Mouse (Mus musculus): Measurements from ENCODE around the gene Dexi. TPM values are rescaled to one million over a fixed set of nuclear protein-coding genes. Genes with fewer than 3 reads are reported as not detected.

Dexi gene
- total and polyA plus RNA-seq, 3 experiments: 7.1 to 20.2 (median 7.5) TPM

- no peak for DNase-seq (ENCODE audit: low spot score)
- no peaks in the 10 kb centered on the region for H3K9me3 ChIP-seq (replicated peaks)
- TF ChIP-seq GATA1 (IDR thresholded peaks at IDR 0.05; ENCODE audit: borderline replicate concordance, low read length): no peak
- no peak for TF ChIP-seq CTCF (IDR thresholded peaks at IDR 0.05; ENCODE audit: low read depth, low read length)
- no peak for TF ChIP-seq POLR2AphosphoS5 (IDR thresholded peaks at IDR 0.05; ENCODE audit: insufficient replicate concordance, low read depth, low read length)
- no peak for TF ChIP-seq TAL1 (conservative IDR thresholded peaks at IDR 0.05; ENCODE audit: low read depth, low read length)
- TF ChIP-seq GATA2 (IDR thresholded peaks at IDR 0.05; ENCODE audit: borderline replicate concordance, low read depth, low read length): no peak
- no peak overlapping the region for H3K4me3 ChIP-seq (ENCODE audit: low read depth, low read length)
- H3K36me3 ChIP-seq (replicated peaks): peaks cover 67% of the 10 kb centered on the region
- peaks cover 17% of the 10 kb centered on the region for H3K4me1 ChIP-seq (ENCODE audit: insufficient read depth, low read depth, low read length)
- ATAC-seq (ENCODE audit: extremely low read depth, insufficient number of reproducible peaks, low FRiP score, poor library complexity, severe bottlenecking): no peak
- H3K27me3 ChIP-seq (ENCODE audit: insufficient read depth, low read length): no peaks in the 10 kb centered on the region
Measured at GRCm38 (mm10) chr16:10536323-10536722, 6.5 kb downstream of the Dexi start.

DNA sequence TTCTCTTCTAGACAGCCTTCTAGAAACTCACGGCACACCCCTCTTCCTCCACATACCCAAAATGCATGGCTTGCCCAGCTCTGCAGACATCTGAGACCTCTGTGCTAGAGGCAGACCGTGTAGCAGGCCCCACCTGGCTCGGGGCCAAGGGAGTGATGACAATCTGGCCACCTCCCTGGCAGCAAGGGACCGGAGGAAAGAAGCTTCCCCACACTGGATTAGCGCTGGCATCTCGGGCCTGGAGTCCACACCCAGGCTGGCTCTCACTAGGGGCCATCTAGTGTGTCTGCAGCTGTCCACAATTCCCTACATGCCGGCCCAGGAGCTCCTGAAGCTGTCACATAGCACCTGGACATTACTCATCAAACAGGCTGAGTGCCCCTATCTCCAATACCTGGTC is 8.3 kb downstream of the Dexi start:
- H3K4me1 ChIP-seq (ENCODE audit: insufficient read depth, low read depth, low read length): 0 out of 2 replicates have a peak, but pooled peaks cover 2% of the 10 kb centered on the region
- ATAC-seq (ENCODE audit: extremely low read depth, insufficient number of reproducible peaks, low FRiP score, poor library complexity, severe bottlenecking) (no peak), DNase-seq (ENCODE audit: low spot score) (no peak)
- no peaks in the 10 kb centered on the region for H3K9me3 ChIP-seq (replicated peaks)
- TF ChIP-seq GATA1 (IDR thresholded peaks at IDR 0.05; ENCODE audit: borderline replicate concordance, low read length): no peak
- peaks cover 66% of the 10 kb centered on the region for H3K36me3 ChIP-seq (replicated peaks)
- H3K27me3 ChIP-seq (ENCODE audit: insufficient read depth, low read length): no peaks in the 10 kb centered on the region
- H3K4me3 ChIP-seq (ENCODE audit: low read depth, low read length): no peak overlapping the region

- no peak for TF ChIP-seq CTCF (IDR thresholded peaks at IDR 0.05; ENCODE audit: low read depth, low read length)
- no peak for TF ChIP-seq GATA1 (IDR thresholded peaks at IDR 0.05; ENCODE audit: borderline replicate concordance, low read length)
- TF ChIP-seq TAL1 (conservative IDR thresholded peaks at IDR 0.05; ENCODE audit: low read depth, low read length): no peak
- no peak for TF ChIP-seq POLR2AphosphoS5 (IDR thresholded peaks at IDR 0.05; ENCODE audit: insufficient replicate concordance, low read depth, low read length)
- no peak for TF ChIP-seq GATA2 (IDR thresholded peaks at IDR 0.05; ENCODE audit: borderline replicate concordance, low read depth, low read length)
- ATAC-seq (ENCODE audit: extremely low read depth, insufficient number of reproducible peaks, low FRiP score, poor library complexity, severe bottlenecking) (no peak), DNase-seq (ENCODE audit: low spot score) (no peak)
- H3K4me3 ChIP-seq (ENCODE audit: low read depth, low read length): no peak overlapping the region
- peaks cover 61% of the 10 kb centered on the region for H3K36me3 ChIP-seq (replicated peaks)
- no peaks in the 10 kb centered on the region for H3K9me3 ChIP-seq (replicated peaks)
- H3K27me3 ChIP-seq (ENCODE audit: insufficient read depth, low read length): no peaks in the 10 kb centered on the region
- no peaks in the 10 kb centered on the region for H3K4me1 ChIP-seq (ENCODE audit: insufficient read depth, low read depth, low read length)
Measured at GRCm38 (mm10) chr16:10533781-10534180, 9.1 kb downstream of the Dexi start.

DNA sequence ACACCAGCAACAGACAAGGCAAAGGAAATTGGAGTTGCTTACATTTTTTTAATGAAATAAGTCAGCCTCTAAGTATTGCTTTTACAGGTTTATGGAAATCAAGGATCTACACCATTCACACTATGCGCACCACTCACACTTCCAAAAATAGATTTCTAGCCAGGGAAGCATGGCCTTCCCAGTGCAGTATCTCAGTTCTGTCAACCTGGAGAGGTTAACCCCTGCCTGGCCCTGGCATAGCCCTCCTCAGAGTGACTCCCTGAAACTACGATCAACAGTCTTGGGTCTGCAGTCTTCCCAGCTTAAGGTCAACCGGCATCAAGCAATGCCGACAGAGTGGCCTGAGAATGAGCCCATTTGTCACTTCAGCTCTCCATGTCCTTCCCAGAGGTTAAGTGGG is 12.7 kb downstream of the Dexi start:
- DNase-seq (ENCODE audit: low spot score) (no peak), ATAC-seq (ENCODE audit: extremely low read depth, insufficient number of reproducible peaks, low FRiP score, poor library complexity, severe bottlenecking) (no peak)
- TF ChIP-seq CTCF (IDR thresholded peaks at IDR 0.05; ENCODE audit: low read depth, low read length): no peak
- no peak for TF ChIP-seq GATA2 (IDR thresholded peaks at IDR 0.05; ENCODE audit: borderline replicate concordance, low read depth, low read length)
- TF ChIP-seq GATA1 (IDR thresholded peaks at IDR 0.05; ENCODE audit: borderline replicate concordance, low read length): no peak
- TF ChIP-seq POLR2AphosphoS5 (IDR thresholded peaks at IDR 0.05; ENCODE audit: insufficient replicate concordance, low read depth, low read length): no peak
- no peak for TF ChIP-seq TAL1 (conservative IDR thresholded peaks at IDR 0.05; ENCODE audit: low read depth, low read length)
- Histone ChIP-seq H3K4me1 (ENCODE audit: insufficient read depth, low read depth, low read length) (peaks cover 6% of the 10 kb centered on the region), H3K27me3 (ENCODE audit: insufficient read depth, low read length) (peaks cover 17% of the 10 kb centered on the region), H3K4me3 (ENCODE audit: low read depth, low read length) (no peak overlapping the region), H3K9me3 (replicated peaks) (no peaks in the 10 kb centered on the region), H3K36me3 (replicated peaks) (peaks cover 36% of the 10 kb centered on the region)

- TF ChIP-seq GATA1 (IDR thresholded peaks at IDR 0.05; ENCODE audit: borderline replicate concordance, low read length) (no peak), TAL1 (conservative IDR thresholded peaks at IDR 0.05; ENCODE audit: low read depth, low read length) (no peak)
- Histone ChIP-seq H3K9me3 (replicated peaks) (no peaks in the 10 kb centered on the region), H3K4me3 (ENCODE audit: low read depth, low read length) (no peak overlapping the region), H3K27me3 (ENCODE audit: insufficient read depth, low read length) (peaks cover 20% of the 10 kb centered on the region), H3K4me1 (ENCODE audit: insufficient read depth, low read depth, low read length) (peaks cover 13% of the 10 kb centered on the region), H3K36me3 (replicated peaks) (peaks cover 30% of the 10 kb centered on the region)
- no peak for DNase-seq (ENCODE audit: low spot score)
- ATAC-seq (ENCODE audit: extremely low read depth, insufficient number of reproducible peaks, low FRiP score, poor library complexity, severe bottlenecking): no peak
Measured at GRCm38 (mm10) chr16:10528382-10528781, 14.5 kb downstream of the Dexi start.

GRCm38 (mm10) chr16:10527046-10527644 is 15.7 kb downstream of the Dexi start:
- Histone ChIP-seq H3K9me3 (replicated peaks) (no peaks in the 10 kb centered on the region), H3K4me3 (ENCODE audit: low read depth, low read length) (no peak overlapping the region), H3K4me1 (ENCODE audit: insufficient read depth, low read depth, low read length) (peaks cover 13% of the 10 kb centered on the region), H3K27me3 (ENCODE audit: insufficient read depth, low read length) (peaks cover 20% of the 10 kb centered on the region), H3K36me3 (replicated peaks) (peaks cover 20% of the 10 kb centered on the region)
- ATAC-seq (ENCODE audit: extremely low read depth, insufficient number of reproducible peaks, low FRiP score, poor library complexity, severe bottlenecking): no peak
- no peak for TF ChIP-seq GATA1 (IDR thresholded peaks at IDR 0.05; ENCODE audit: borderline replicate concordance, low read length)
- no peak for TF ChIP-seq CTCF (IDR thresholded peaks at IDR 0.05; ENCODE audit: low read depth, low read length)
- no peak for TF ChIP-seq POLR2AphosphoS5 (IDR thresholded peaks at IDR 0.05; ENCODE audit: insufficient replicate concordance, low read depth, low read length)
- TF ChIP-seq TAL1 (conservative IDR thresholded peaks at IDR 0.05; ENCODE audit: low read depth, low read length): no peak
- TF ChIP-seq GATA2 (IDR thresholded peaks at IDR 0.05; ENCODE audit: borderline replicate concordance, low read depth, low read length): no peak
- no peak for DNase-seq (ENCODE audit: low spot score)

GRCm38 (mm10) chr16:10525610-10525980 is 17.3 kb downstream of the Dexi start:
- H3K36me3 ChIP-seq (replicated peaks): peaks cover 8% of the 10 kb centered on the region
- peaks cover 23% of the 10 kb centered on the region for H3K27me3 ChIP-seq (ENCODE audit: insufficient read depth, low read length)
- no peak overlapping the region for H3K4me3 ChIP-seq (ENCODE audit: low read depth, low read length)
- TF ChIP-seq GATA2 (IDR thresholded peaks at IDR 0.05; ENCODE audit: borderline replicate concordance, low read depth, low read length): no peak
- TF ChIP-seq POLR2AphosphoS5 (IDR thresholded peaks at IDR 0.05; ENCODE audit: insufficient replicate concordance, low read depth, low read length): no peak
- no peak for TF ChIP-seq CTCF (IDR thresholded peaks at IDR 0.05; ENCODE audit: low read depth, low read length)
- no peak for TF ChIP-seq TAL1 (conservative IDR thresholded peaks at IDR 0.05; ENCODE audit: low read depth, low read length)
- no peak for TF ChIP-seq GATA1 (IDR thresholded peaks at IDR 0.05; ENCODE audit: borderline replicate concordance, low read length)
- H3K4me1 ChIP-seq (ENCODE audit: insufficient read depth, low read depth, low read length): peaks cover 13% of the 10 kb centered on the region
- ATAC-seq (ENCODE audit: extremely low read depth, insufficient number of reproducible peaks, low FRiP score, poor library complexity, severe bottlenecking): no peak
- no peak for DNase-seq (ENCODE audit: low spot score)
- no peaks in the 10 kb centered on the region for H3K9me3 ChIP-seq (replicated peaks)

Measured in G1E (cell line).